Mouse (Mus musculus): ENCODE results near the gene 1700028K03Rik.

DNA sequence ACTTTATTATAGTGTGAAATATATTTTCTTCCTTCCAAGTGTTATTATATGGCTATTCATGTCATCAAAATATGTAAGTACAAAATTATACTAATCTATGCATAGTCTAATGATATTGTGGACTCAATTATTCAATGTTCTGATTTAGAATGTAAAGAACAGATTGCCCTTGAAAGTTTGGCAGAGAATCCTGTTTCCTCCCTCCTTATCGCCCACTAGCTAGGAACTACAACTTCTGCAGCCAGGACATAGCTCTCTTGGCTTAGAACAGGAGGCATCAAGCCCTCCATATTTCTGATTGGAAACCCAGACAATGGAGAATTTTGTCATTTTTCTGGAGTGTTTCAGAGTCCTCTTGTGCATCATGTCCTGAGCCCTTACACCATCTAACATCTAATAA, 33.8 kb upstream of the 1700028K03Rik start:
- TF ChIP-seq EP300 (IDR thresholded peaks at IDR 0.05; ENCODE audit: insufficient read depth, low read depth, low read length) (no peak), CTCF (IDR thresholded peaks at IDR 0.05) (no peak)

Measured in heart, adult 2 months (tissue).